Mouse (Mus musculus): ENCODE measurements around the gene Arap2.

Gene Arap2

DNA sequence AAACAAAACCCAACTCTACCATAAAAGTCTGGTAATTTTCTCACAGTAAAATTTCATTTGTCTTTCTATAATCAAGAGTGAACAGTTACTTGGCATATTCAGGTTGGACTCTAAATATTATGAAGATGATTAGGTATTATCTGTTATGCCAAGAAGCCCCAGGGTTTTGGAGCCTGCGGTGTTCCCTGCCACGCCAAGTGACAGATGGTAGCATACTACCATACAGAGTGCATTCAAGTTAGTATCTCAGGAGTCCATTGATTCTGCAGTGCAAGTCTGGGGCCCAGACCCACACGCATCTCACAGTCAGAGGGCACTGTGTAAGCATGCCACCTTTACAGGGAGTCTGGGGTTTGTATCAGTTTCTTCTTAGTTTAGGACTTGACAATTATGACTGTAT, 129.6 kb downstream of the Arap2 start:
- DNase-seq (ENCODE audit: low spot score in 2 of 2) = no peak

DNA sequence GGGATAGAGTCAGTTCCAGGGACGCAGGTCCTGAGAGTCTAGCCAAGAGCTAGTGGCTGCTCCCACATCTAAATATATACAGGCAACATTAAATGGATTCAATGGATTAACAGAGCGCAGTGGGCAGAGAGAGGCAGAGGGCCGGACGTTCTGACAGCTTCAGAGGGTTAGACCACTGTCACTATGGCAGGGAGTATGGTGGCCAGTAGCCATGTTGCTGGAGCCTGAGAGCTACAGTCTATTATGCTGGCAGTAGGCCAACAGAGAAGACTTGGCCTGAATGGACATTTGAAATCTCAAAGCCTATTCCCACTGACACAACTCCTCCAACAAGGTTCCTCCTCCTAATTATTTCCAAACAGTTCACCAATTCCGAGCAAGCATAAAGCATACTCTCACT, 137.1 kb downstream of the Arap2 start:
- no peak for DNase-seq (ENCODE audit: low spot score in 2 of 2)

DNA sequence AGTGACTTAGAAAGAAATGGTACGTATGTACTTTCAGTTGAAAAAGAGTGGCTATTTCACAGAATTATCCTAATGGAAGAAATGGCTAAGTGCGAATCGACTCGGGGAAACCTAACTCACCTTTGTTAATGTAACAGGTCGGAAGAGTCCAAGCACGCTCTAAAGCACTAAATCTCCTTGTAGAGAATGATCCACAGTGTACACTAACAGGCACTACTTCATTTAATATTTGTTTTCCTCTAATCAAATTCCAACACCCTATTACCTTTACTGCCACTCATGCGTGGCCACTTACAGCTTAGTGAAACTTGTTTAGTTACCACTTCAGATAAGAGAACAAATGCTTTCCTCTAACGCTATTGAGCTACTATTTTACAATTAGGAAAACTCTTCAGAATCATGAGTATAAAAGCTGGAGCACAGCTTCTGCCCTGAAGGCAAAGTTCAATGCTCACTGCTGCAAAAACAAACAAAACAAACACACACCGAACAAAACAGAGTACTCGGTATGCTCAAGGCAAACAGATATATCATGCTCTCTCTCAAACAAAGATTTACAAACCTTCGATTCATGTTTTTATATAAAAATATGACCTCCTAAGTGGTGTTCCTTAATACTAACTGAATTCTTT, 143.0 kb downstream of the Arap2 start:
- DNase-seq (ENCODE audit: low spot score in 2 of 2) = no peak

DNA sequence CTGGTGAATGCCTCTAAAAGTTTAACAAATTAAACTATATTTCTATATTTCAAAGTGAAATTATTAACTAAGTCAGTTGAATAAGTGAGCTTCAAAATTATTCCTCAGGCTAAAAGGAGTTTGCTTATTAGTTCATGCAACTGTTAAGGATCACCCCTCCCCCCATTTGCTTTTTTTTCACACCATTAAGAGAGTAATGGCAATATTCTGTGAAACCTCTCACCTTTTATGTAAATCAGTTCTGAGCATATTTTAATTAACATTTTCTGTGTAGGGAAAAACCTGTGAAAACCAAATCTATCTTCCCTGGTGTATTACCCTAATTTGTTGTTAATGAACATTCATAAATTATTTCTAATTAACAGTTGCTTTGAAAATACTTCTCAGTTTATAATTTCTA, 147.7 kb downstream of the Arap2 start:
- no peak for DNase-seq (ENCODE audit: low spot score in 2 of 2)

DNA sequence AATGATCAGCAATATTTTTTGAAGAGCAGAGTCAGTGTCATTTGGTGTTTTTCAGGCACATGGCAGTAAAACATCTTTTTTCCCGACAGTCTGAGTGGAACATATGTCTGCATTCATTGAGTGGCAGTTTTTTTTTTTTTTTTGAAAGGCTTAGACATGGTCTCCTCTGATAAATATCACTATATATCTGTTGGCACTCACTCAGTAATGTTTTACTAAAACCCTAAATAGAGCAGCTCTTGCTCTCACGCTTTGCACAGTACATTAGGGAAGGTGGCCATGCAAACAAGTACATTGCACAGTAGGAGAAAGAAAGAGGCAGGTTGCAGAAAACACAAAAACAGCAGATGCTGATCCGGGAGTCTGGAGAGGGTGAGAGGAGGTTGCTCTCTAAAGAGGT, 154.0 kb downstream of the Arap2 start:
- no peak for DNase-seq (ENCODE audit: low spot score in 2 of 2)

DNA sequence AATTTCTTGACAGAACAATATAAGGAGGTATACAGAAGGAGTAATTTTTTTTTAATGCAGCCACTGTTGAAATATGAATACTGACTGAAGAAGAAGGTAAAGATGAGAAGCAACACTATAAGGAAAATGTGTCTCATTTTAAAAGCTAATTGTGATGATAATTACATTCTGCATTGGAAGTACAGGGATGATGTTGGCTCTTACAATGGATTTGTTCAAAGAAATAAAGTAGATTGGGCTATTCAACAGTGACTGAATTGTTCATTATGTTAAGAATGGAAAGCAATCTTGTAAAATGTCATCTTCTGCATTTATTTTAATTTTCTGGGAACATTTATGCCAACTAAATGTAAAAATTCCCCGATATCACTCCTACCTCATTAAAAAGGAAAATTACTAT, 178.6 kb downstream of the Arap2 start:
- DNase-seq (ENCODE audit: low spot score in 2 of 2) = no peak

DNA sequence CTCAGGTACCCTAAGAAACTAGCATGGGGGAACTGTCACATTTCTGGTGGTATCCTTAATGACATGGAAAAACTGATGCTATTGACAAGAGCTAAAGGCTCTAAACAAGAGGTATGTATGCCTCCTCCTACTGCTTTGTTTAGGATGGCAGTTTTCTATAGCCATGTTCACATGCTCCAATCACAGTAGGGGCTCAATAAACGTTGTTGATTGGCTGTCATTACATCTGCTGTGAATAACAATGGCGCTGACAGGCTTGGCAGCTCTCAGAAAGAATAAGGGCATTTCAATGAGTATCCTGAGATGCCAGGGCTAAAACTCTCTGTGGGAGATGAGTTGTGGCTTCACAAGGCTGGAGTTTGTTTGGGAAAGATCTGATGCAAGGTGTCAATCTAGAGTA, 183.3 kb downstream of the Arap2 start:
- no peak for DNase-seq (ENCODE audit: low spot score in 2 of 2)

DNA sequence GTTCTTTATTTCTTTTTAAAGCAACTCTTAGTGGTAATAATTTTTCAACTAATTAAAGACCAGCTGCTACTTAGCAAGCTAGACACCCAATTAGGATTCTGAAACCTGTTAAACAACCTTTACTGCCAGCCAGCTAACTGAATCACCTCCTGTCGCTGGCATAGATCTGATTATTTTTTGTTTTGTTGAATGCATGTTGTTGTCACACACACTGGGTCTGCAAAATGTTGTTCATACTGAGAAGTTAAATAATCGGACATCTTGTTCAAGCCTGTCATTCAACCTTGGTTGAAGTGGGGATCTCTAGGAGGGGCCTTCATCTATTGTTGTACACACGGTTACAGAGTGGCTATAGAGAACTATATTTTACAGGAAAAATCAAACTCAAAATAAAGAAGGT, 184.3 kb downstream of the Arap2 start:
- no peak for DNase-seq (ENCODE audit: low spot score in 2 of 2)

DNA sequence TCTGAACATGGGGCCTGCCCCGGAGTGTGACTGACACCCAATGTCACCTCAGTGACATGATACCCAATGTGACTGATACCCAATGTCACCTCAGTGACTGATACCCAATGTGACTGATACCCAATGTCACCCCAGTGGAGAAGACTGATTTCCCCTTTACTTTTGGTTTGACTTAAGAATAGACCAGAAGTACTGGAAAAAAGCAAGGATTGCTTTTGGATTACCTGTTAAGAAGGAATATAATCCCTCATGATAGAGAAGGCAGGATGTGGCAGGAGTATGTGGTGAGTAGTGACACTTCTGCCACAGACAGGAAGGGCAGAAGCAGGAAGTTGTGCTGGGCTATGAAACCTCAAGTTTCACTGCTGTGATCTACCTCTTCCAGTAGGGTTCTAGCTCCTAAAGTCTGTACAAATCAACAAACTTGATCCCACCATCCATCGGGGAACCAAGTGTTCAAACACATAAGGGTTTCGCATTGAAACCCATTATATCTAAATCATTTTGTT, 191.6 kb downstream of the Arap2 start:
- DNase-seq (ENCODE audit: low spot score in 2 of 2) = no peak

Measured in urinary bladder, postnatal 36 days (tissue).